Mouse (Mus musculus) limb, embryonic 15.5 days (tissue): Measurements from ENCODE around the gene T. TPM values are rescaled to one million over a fixed set of nuclear protein-coding genes. Genes with fewer than 3 reads are reported as not detected.
"Not testable (repeated sequence)": the region's sequence is repeated elsewhere in the genome, so short reads cannot be mapped to it uniquely, and the experiment has no call there.

ENCODE experiments used
- ATAC-seq: fragments of 200-750 bp; cut with Nextera tagmentation; 2 replicates; pipeline ENCODE4 v1.8.0; 2017; ENCODE audit warnings: low read depth, moderate TSS enrichment; ENCODE audit not compliant: insufficient number of reproducible peaks, low FRiP score, low TSS enrichment
- H3K27ac ChIP-seq: fragments of 300-500 bp; sonication (generic); 2 replicates; pipeline ENCODE4 v1.5.1; 2015; ENCODE audit warnings: moderate library complexity, mild to moderate bottlenecking, inconsistent platforms
- H3K27me3 ChIP-seq: fragments of 300-500 bp; sonication (generic); 2 replicates; pipeline ENCODE4 v1.6.1; 2015; ENCODE audit warnings: inconsistent platforms
- H3K36me3 ChIP-seq: fragments of 300-500 bp; sonication (generic); 2 replicates; pipeline ENCODE4 v1.6.1; 2015; ENCODE audit warnings: inconsistent platforms
- H3K4me1 ChIP-seq: fragments of 300-500 bp; sonication (generic); 2 replicates; pipeline ENCODE4 v1.6.1; 2015; ENCODE audit warnings: inconsistent platforms
- H3K4me2 ChIP-seq: fragments of 300-500 bp; sonication (generic); 2 replicates; pipeline ENCODE4 v1.6.1; 2015; ENCODE audit warnings: mild to moderate bottlenecking, inconsistent platforms
- H3K4me3 ChIP-seq: fragments of 300-500 bp; sonication (generic); 2 replicates; pipeline ENCODE4 v1.5.1; 2015; ENCODE audit warnings: mild to moderate bottlenecking, inconsistent platforms
- H3K9ac ChIP-seq: fragments of 300-500 bp; sonication (generic); 2 replicates; pipeline ENCODE4 v1.6.1; 2015; ENCODE audit warnings: inconsistent platforms
- H3K9me3 ChIP-seq: fragments of 300-500 bp; sonication (generic); 2 replicates; pipeline ENCODE4 v1.6.1; 2016; ENCODE audit warnings: inconsistent platforms
- WGBS: fragments of 180-500 bp; shearing (Covaris S2); methylation state at CpG from one replicate; pipeline ENCODE4 v1.1.7; 2015; 5-methylcytosine and 5-hydroxymethylcytosine counted together
- polyA plus RNA-seq: library from polyadenylated mRNA; unstranded; fragments of >200 nt; fragmentation: Nextera tagmentation; extraction: Ambion mirVana; gene quantifications from 2 replicates; pipeline ENCODE4 v1.2.1, GENCODE M21; 2015

T gene
- polyA plus RNA-seq, result 0.52 and 0.70 TPM in 2 replicates

DNA sequence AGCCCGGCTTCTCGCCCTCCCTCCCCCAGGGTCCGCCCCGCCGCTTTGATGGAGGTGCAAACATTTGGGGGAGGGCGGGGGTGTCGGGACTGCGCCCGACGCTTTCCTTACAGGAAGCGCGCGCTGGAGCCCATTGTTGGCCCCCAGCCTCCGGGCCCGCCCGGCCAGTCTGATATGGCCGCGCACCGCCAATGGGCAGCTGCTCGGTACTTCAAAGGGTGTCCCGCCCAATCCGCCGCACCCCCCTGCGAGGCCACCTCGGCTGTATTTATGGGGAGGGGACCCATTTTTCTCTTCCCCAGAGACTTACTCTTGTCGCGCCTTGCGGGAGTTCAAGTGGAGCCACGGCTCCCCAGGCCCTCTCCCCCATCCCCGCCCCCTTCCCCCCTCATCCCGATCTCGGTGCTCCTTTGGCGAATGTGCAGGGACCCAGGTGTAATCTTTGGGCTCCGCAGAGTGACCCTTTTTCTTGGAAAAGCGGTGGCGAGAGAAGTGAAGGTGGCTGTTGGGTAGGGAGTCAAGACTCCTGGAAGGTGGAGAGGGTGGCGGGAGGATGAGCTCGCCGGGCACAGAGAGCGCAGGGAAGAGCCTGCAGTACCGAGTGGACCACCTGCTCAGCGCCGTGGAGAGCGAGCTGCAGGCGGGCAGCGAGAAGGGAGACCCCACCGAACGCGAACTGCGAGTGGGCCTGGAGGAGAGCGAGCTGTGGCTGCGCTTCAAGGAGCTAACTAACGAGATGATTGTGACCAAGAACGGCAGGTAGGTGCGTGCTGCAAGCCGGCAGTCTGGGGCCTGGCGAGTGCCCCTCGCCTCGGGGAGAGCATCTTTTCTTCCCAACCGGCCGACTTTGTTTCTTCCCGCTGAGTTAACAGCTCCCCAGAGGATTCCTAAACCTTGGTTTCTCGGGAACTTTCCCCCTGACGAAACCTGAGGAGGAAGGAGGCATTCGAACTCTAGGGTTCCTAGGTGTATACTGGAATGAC is at the start of gene T:
TSS of gene T (plus strand) at position 446 of the 983 bp plus-strand sequence.
- Histone ChIP-seq H3K4me3 (peak within 1 kb of the TSS; percentile 30), H3K4me2 (peak within 1 kb of the TSS; percentile 47), H3K4me1 (peaks cover 25% of the 10 kb centered on the region), H3K27ac (no peak within 1 kb of the TSS), H3K9ac (no peak within 1 kb of the TSS), H3K27me3 (peaks cover 100% of the 10 kb centered on the region), H3K9me3 (no peaks in the 10 kb centered on the region), H3K36me3 (no peaks in the 10 kb centered on the region)
- ATAC-seq, result no peak
- WGBS, result 1% methylated on average over 63 of the region's 65 CpGs

DNA sequence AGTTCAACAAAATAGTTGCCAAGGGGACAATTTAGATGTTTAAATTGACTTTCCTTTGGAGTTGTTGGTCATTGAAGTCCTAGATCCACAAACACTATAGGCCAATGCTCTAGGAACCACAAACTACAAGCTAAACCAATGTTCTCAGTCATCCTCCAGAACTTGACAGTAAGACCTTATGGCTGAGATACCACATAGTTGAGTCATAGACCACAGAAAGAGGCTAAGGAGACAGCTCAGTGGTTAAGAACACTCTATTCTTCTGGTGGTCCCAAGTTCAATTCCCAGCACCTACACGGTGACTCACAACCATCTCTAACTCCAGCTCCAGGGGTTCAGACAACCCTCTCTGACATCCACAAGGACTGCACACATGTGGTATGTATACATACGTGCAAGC is 48.8 kb upstream of the T start:
- H3K4me2 ChIP-seq, result no peak overlapping the region

DNA sequence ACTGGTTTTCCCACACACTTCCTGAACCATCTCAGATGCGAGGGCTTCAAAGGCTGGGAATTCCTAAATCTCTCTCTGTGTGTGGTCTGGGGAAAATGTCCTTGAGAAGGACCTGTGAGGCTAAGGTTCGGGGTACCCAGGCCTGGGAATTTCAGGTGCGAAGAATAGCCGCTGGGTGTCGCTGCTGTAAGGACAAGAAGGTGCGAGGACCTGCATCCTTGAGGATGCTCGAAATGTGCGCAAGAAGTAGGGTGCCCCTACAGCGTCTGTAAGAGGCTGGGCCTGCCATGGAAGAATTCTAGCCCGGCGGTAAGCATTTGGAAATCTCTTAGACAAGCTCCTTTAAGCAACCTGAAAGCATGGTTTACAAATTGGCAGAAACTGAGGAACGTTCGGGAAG is 45.8 kb upstream of the T start:
- no peak overlapping the region for H3K4me3 ChIP-seq
- H3K9ac ChIP-seq, result no peak overlapping the region
- ATAC-seq, result no peak
- H3K4me2 ChIP-seq, result no peak overlapping the region
- WGBS, result 2% methylated on average over 13 of the region's 13 CpGs
- peaks cover 10% of the 10 kb centered on the region for H3K4me1 ChIP-seq
- H3K27me3 ChIP-seq, result peaks cover 37% of the 10 kb centered on the region
- no peaks in the 10 kb centered on the region for H3K9me3 ChIP-seq
- no peaks in the 10 kb centered on the region for H3K36me3 ChIP-seq
- no peak overlapping the region for H3K27ac ChIP-seq

More for the DNA sequence above, 48.8 kb upstream of the T start:
- Histone ChIP-seq H3K27ac (no peak overlapping the region), H3K9ac (no peak overlapping the region), H3K9me3 (no peaks in the 10 kb centered on the region), H3K4me1 (peaks cover 10% of the 10 kb centered on the region), H3K27me3 (peaks cover 29% of the 10 kb centered on the region), H3K36me3 (no peaks in the 10 kb centered on the region), H3K4me3 (no peak overlapping the region)
- ATAC-seq, result no peak
- WGBS, result 96% methylated on average over 2 of the region's 2 CpGs

DNA sequence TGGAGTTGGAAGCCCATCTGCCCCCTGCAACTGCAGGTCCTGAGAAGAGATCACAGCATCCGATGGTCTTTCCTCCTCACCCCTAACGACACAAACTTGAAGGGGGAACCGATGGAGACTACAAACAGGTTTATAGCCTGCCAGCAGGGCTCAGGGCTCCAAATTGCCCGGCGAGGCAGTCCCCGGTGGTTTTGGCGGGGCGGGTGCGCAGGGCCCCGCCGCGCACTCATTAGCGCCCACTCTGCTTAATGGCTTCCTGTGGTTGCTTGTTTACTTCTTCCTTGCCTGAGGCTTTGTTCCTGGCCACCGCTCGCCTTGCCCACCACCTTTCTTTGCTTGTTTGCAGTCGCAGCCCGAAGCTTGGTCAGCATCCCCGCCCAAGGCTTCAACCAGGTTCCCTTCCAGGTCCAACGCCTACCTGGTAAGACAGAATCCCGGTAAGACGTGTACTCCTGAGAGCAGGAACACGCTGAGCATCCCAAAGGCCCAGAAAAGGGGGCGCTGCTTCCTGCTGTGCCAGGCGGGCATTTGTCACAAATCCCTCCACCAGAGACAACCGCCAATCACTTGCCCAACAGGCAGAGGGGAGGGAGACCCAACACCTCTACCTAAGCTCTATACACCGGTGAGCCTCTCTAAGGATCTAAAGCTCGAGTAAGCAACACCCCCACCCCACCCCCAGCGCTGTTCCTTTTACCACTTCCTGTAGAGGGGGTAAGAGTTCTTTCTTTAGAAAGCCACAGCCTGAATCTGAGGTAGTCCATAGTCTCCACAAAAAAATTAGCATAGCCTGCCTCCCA is 45.0 kb upstream of the T start:
- Histone ChIP-seq H3K4me3 (peak overlapping the region; percentile 9; the same call in 1 of the 2 replicates), H3K9ac (no peak overlapping the region), H3K27me3 (peaks cover 37% of the 10 kb centered on the region), H3K4me1 (peaks cover 10% of the 10 kb centered on the region), H3K36me3 (no peaks in the 10 kb centered on the region), H3K9me3 (no peaks in the 10 kb centered on the region), H3K27ac (no peak overlapping the region), H3K4me2 (peak overlapping the region; percentile 28)
- ATAC-seq, result no peak
- 2% methylated on average over 28 of the region's 28 CpGs for WGBS

DNA sequence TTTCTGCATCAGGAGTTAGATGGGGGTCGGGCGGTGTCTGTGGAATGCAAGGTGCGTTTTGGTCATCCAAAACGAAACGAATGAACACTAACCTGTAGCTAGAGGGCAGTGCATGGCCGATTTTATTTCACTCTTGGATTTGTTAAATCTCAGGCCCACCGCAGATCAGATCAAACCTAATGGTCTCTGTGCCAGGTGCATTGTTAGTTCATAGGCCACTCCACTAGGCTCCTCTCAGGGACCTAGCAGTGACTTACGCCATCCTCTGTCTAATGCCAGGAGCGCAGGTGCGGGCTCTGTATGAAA is 44.5 kb upstream of the T start:
- Histone ChIP-seq H3K4me3 (no peak overlapping the region), H3K27me3 (peaks cover 37% of the 10 kb centered on the region), H3K4me2 (peak overlapping the region; percentile 28; the same call in 1 of the 2 replicates), H3K36me3 (no peaks in the 10 kb centered on the region), H3K9ac (no peak overlapping the region), H3K9me3 (no peaks in the 10 kb centered on the region), H3K27ac (no peak overlapping the region), H3K4me1 (peaks cover 10% of the 10 kb centered on the region)
- ATAC-seq, result no peak
- WGBS, result 5% methylated on average over 10 of the region's 10 CpGs

DNA sequence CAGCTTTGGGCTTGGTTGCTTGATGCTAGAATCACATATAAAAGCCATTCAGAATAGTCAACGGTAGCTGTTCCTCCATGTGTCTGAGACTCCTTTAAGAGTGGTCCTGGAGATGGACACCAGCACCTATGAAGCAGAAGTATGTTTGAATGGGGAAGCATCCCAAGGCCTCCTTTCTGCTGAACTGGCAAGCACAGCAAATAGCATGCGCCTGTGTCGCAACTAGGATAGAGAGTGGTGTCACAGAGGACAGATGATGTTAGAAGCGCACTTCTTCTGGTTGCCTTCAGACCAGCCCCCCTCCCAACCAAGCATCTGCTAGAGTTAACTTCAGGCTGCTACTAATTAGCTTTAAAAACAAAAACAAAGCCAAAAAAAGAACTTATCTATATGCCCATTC is 43.7 kb upstream of the T start:
- Histone ChIP-seq H3K4me2 (no peak overlapping the region), H3K4me3 (no peak overlapping the region), H3K9me3 (no peaks in the 10 kb centered on the region), H3K27me3 (peaks cover 37% of the 10 kb centered on the region), H3K4me1 (peaks cover 10% of the 10 kb centered on the region), H3K9ac (no peak overlapping the region), H3K27ac (no peak overlapping the region), H3K36me3 (no peaks in the 10 kb centered on the region)
- ATAC-seq, result no peak
- 56% methylated on average over 4 of the region's 4 CpGs for WGBS

DNA sequence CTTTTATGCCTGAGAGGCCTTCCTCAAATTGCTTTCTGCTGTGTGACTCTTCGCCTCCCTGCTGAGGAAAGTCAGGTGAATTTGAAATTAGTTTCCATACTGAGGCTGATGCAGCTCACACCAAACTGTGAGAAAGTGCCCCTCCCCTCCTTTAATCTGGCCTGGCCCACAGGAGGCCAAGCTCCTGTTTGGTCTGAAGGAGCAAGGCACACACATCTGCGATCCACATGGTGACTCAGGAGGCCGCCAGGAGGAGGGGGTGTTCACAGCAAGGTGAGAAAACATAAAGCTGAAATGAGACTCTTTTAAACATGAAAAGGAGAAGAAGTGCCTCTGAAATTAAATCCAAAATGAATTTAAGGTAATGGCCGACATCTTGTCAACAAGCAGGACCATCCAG is 37.9 kb upstream of the T start:
- Histone ChIP-seq H3K9ac (no peak overlapping the region), H3K4me2 (no peak overlapping the region), H3K4me3 (no peak overlapping the region), H3K36me3 (no peaks in the 10 kb centered on the region), H3K27ac (no peak overlapping the region), H3K9me3 (no peaks in the 10 kb centered on the region), H3K4me1 (peaks cover 9% of the 10 kb centered on the region; the same call in 1 of the 2 replicates), H3K27me3 (peaks cover 10% of the 10 kb centered on the region)
- 35% methylated on average over 4 of the region's 4 CpGs for WGBS
- ATAC-seq, result no peak

DNA sequence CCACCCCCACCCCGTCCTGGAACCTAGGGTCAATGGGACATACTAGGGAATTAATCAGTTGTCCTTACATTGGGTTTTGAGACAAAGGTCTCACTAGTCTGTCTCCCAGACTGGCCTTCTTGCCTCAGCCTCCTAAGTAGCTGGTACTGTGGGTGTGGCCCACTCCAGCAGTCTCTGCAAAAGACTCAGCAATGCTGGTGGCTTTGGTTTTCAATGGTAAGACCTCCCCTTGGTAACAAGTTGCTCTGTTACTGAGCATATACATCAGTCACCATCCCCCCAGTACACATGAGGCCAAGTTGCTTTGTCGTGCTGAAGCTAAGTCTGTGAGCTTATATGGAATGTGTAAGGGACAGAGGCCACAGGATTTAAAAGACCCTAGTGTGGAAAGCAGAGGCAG is 36.3 kb upstream of the T start:
- H3K9ac ChIP-seq, result no peak overlapping the region
- no peak overlapping the region for H3K4me3 ChIP-seq
- 49% methylated on average over 2 of the region's 2 CpGs for WGBS
- ATAC-seq, result no peak
- H3K27me3 ChIP-seq, result peaks cover 10% of the 10 kb centered on the region
- H3K36me3 ChIP-seq, result no peaks in the 10 kb centered on the region
- no peak overlapping the region for H3K27ac ChIP-seq
- peaks cover 9% of the 10 kb centered on the region; the same call in 1 of the 2 replicates for H3K4me1 ChIP-seq
- no peak overlapping the region for H3K4me2 ChIP-seq
- no peaks in the 10 kb centered on the region for H3K9me3 ChIP-seq

DNA sequence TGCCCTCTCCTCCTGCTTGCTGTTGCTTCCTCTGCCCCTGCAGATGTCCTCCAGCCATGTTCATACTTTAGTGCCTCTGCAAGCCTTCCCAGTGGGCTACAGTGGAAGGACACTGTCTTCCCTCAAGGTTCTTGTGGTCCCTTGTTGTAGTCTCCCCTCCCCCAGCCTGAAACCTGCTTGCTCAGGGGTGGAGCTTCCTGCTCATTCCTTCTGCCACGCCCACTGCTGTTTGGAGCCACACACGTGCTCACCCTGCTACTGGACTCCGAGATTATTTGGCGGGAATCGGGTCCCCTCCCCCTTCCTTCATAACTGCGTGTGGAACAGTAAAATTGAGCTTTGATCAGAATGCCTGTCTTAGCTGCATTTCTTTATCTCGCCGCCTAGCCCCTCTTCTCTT is 30.3 kb upstream of the T start:
- not testable (repeated sequence) for H3K4me2 ChIP-seq, H3K9ac ChIP-seq, ATAC-seq, H3K27me3 ChIP-seq, H3K9me3 ChIP-seq, H3K36me3 ChIP-seq, H3K27ac ChIP-seq, H3K4me3 ChIP-seq
- 54% methylated on average over 8 of the region's 8 CpGs for WGBS
- H3K4me1 ChIP-seq, result peaks cover 10% of the 10 kb centered on the region; the same call in 1 of the 2 replicates

DNA sequence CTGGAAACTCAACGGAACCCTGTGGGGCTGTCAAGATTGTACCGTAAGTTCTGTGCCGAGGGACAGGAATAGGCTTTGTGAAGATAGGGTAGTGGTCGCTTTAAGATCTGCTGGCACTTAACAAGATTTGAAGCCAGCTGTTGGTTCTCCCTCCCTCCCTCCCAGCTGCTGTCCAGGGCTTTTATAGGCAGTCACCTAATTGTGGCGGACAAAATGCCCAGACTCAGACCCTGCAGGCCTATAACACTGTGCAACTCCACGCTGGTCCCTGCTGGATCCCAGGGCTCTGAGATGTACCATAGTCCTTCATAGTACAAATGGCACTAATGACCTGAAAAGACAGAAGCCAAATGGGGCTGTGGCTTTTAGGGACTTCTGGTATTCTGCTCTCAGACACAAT is 27.9 kb upstream of the T start:
- H3K9ac ChIP-seq, result no peak overlapping the region
- no peak overlapping the region for H3K4me3 ChIP-seq
- no peak overlapping the region for H3K27ac ChIP-seq
- peaks cover 8% of the 10 kb centered on the region for H3K4me1 ChIP-seq
- no peaks in the 10 kb centered on the region for H3K36me3 ChIP-seq
- no peaks in the 10 kb centered on the region; the same call in 1 of the 2 replicates for H3K27me3 ChIP-seq
- WGBS, result 37% methylated on average over 6 of the region's 6 CpGs
- no peaks in the 10 kb centered on the region for H3K9me3 ChIP-seq
- H3K4me2 ChIP-seq, result no peak overlapping the region
- ATAC-seq, result no peak

DNA sequence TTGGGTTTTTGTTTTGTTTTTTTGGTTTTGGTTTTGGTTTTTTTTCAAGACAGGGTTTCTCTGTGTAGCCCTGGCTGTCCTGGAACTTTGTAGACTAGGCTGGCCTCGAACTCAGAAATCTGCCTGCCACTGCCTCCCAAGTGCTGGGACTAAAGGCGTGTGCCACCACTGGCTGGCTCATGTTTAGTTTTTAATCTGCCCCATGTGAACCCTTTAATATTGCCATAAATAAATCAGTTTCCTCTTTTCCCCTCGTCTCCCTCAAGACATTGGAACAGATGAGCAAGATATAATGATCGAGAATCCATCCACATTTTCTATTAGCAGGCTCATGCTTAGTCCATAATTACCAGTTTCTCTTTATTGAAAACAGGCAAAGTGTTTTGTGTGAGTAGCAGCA is 26.2 kb upstream of the T start:
- not testable (repeated sequence) for H3K36me3 ChIP-seq, H3K9me3 ChIP-seq, H3K4me1 ChIP-seq, H3K4me2 ChIP-seq, H3K4me3 ChIP-seq, ATAC-seq, H3K27ac ChIP-seq, H3K27me3 ChIP-seq, H3K9ac ChIP-seq
- WGBS, result 43% methylated on average over 4 of the region's 4 CpGs
